Mouse (Mus musculus): Measurements from ENCODE around the gene Krt90. TPM values are rescaled to one million over a fixed set of nuclear protein-coding genes. Genes with fewer than 3 reads are reported as not detected.
"Not testable (repeated sequence)": the region's sequence is repeated elsewhere in the genome, so short reads cannot be mapped to it uniquely, and the experiment has no call there.

Gene Krt90
- polyA plus RNA-seq, 1 experiment from 2014 or later = not detected

DNA sequence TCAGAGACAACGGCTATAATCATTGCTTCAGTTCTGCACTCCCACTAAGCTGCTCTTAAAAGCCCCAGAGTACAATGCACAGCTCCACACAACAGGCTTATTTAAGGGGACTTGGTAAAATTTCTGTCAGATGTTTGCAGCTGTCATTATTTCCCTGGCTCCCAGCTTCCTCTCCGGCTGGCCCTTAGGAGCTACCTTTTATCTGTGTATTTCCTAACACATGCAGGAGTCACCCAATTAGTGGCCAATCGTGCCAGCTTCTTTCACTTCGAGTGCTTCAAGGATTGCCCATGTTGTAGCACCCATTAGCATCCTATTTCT, 24.2 kb downstream of the Krt90 start:
- 74% methylated on average over 4 of the region's 4 CpGs for WGBS (ENCODE audit: missing documents)
- H3K27ac ChIP-seq = no peak overlapping the region

DNA sequence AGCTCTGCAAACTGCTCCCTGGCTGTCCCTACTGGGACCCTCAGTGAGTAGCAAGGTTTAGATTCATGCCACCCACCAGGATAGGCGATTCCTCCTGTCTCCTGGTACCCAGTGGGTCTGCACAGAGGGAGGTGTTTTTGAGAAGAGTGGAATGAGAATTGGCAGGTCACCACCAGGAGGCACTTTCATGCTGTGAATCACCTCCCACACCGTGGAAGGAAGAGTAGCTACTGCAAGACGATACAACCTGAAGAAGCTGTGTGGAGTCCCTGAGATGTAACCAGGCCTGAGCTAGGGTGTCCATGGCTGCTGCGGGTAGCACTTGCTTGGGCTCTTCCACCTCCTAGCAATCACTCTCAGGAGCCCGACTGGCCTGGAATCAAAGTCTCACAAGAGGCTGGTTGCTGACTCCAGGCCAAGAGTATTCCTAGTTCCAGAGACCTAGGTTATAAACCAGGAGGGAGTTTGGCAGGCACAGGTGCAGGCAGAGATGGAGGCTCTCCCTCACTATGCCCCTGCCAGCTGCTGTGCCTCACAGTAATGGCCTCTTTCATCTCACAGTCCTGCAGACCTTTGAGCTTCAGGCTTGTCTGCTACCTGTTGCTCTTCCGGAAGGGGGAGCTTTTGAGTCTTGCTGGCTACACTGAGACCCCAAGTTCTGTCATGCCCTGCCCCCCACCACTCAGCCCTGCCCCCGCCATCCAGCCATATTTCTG, 24.7 kb downstream of the Krt90 start:
- H3K36me3 ChIP-seq (ENCODE audit: inconsistent target) = no peaks in the 10 kb centered on the region
- H3K4me3 ChIP-seq (ENCODE audit: inconsistent target) = no peak overlapping the region
- WGBS (ENCODE audit: missing documents) = 47% methylated on average over 7 of the region's 7 CpGs
- no peak overlapping the region for H3K27ac ChIP-seq
- no peaks in the 10 kb centered on the region for H3K79me2 ChIP-seq (ENCODE audit: inconsistent target)

More for the DNA sequence above, 24.2 kb downstream of the Krt90 start:
- Histone ChIP-seq H3K79me2 (ENCODE audit: inconsistent target) (no peaks in the 10 kb centered on the region), H3K4me3 (ENCODE audit: inconsistent target) (no peak overlapping the region), H3K36me3 (ENCODE audit: inconsistent target) (no peaks in the 10 kb centered on the region)

DNA sequence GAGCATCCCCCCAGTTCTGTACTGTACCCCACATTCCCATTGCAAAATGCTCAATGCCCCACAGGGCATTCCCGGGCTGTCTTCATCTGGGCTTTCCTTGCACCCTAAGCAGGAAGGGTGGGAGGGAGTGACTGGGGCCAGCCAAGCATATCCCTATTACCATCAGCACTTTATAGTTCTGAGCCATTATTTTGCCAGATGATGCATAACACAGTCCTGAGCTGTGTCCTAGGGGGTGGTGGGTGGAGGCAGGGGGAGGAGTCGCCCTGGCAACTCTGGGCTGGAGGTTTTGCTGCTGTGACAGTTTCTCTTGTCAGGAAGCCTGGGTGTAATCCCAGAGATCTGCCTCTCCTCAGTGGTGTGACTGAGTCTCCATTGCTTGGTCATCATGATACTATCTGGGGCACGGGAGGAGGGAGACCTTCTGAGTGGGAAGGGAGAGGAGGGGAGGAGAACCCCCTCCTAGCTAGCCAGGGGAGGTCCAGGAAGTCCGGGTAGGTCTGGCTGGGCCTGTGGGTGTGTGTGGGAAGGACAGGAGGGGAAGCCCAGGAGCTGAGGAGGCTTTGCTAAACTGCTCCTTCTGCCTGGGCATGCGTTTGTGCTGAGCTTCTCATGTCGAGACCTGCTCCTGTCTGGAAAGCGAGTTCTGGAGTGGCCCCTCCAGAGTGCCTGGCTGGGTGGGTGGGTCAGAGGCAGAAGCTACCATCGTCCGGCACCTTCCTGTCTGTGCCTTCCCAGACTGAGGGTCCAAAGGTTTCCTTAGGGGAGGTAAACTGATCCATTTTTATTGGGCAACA, 26.5 kb downstream of the Krt90 start:
- Histone ChIP-seq H3K4me3 (ENCODE audit: inconsistent target) (no peak overlapping the region), H3K36me3 (ENCODE audit: inconsistent target) (no peaks in the 10 kb centered on the region), H3K27ac (no peak overlapping the region), H3K79me2 (ENCODE audit: inconsistent target) (no peaks in the 10 kb centered on the region)
- WGBS (ENCODE audit: missing documents) = 48% methylated on average over 9 of the region's 9 CpGs

DNA sequence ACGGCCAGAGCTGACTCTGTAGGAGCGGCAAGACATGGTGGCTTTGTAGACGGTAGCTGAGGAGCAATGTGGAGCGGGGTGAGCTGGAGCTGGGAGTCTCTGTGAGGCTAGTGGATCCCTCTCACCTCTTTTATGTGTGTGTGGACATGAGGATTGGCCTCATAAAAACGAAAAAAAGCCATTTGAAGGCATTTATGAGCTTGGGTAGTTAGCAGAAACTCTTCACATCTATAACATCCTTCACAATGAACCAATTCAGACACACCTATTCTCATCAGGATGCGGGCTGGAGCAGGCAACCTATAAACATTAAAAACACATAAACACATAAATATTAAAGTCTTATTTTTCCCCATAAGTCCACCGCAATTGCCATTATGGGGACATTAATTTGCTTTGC, 30.0 kb downstream of the Krt90 start, which contains the start of gene Krt84:
TSS of gene Krt84 (minus strand) at position 101 of the 400 bp plus-strand sequence.
- no peaks in the 10 kb centered on the region for H3K79me2 ChIP-seq (ENCODE audit: inconsistent target)
- no peak within 1 kb of the TSS for H3K27ac ChIP-seq
- H3K4me3 ChIP-seq (ENCODE audit: inconsistent target) = no peak within 1 kb of the TSS
- 85% methylated on average over 7 of the region's 7 CpGs for WGBS (ENCODE audit: missing documents)
- H3K36me3 ChIP-seq (ENCODE audit: inconsistent target) = no peaks in the 10 kb centered on the region

DNA sequence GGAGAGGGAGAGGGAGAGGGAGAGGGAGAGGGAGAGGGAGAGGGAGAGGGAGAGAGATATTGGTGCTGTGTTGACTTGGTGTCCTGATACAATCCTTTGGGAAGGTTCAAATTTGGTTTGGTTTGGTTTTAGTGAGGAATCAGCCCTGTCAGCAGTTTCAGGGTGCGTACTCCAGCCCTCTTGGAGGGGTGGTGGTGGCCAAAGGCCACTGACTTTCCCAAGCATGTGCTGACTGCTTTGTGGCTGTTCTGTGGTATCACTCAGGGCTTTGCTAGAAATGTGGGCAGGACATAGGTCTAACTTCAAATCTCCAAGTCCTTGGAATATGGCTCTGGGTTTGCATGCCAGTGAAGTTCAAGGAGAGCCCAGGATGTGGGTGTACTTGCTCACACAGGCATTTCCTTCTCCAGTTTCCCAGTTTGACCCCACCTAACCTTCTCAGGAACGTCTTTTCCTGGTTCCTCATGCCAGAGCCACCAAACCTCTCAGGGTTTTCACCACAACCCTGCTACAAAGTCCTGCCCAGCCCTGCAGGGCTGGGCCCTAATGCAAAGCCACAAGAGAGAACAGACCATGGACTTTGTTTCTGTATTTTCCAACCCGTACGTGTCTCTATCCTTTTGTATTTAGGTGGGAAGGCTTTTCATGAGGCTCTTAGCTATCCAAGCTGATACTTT, 40.1 kb downstream of the Krt90 start:
- Histone ChIP-seq H3K4me3 (ENCODE audit: inconsistent target) (no peak overlapping the region), H3K27ac (no peak overlapping the region), H3K36me3 (ENCODE audit: inconsistent target) (no peaks in the 10 kb centered on the region), H3K79me2 (ENCODE audit: inconsistent target) (no peaks in the 10 kb centered on the region)
- WGBS (ENCODE audit: missing documents) = 68% methylated on average over 4 of the region's 4 CpGs

DNA sequence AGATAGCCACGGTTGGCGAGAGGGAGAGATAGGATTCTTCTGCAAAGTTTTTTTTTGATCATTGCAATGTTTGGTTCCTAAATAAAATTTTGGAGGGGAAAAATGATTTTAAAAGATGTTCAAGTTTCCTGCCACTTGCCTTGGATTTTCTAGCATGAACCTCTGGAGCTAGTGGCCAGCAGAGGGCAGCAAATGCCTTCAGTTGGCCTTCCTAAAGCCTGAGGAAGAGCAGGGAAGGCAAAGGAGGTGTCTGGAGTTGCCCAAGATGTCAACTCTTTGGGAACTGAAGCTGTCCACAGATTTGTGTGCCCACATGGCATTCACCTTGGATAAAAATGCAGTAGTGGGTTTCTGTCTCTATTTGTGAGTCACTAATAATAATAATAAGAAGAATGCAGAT, 43.0 kb downstream of the Krt90 start:
- H3K4me3 ChIP-seq (ENCODE audit: inconsistent target) = no peak overlapping the region
- no peaks in the 10 kb centered on the region for H3K79me2 ChIP-seq (ENCODE audit: inconsistent target)
- 25% methylated on average over 2 of the region's 2 CpGs for WGBS (ENCODE audit: missing documents)
- no peaks in the 10 kb centered on the region for H3K36me3 ChIP-seq (ENCODE audit: inconsistent target)
- no peak overlapping the region for H3K27ac ChIP-seq

DNA sequence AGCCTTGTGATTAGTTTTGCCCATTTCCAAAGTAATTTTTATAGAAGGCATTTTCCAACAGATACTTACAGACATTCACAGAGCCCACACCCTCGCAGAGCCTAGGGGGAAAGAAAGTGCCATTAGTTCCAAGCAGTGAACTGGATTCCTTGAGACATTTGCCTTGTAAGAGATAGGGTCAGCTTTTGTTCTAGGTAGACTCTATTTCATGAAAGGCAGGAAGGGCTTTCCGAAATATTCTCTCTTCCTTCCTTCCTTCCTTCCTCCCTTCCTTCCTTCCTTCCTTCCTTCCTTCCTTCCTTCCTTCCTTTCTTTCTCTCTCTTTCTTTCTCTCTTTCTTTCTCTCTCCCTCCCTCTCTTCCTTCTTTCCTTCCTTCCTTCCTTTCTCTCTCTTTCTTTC, 45.6 kb downstream of the Krt90 start, which contains the start of gene Gm49425:
TSS of gene Gm49425 (minus strand) at position 101 of the 400 bp plus-strand sequence.
- H3K27ac ChIP-seq = not testable (repeated sequence)

DNA sequence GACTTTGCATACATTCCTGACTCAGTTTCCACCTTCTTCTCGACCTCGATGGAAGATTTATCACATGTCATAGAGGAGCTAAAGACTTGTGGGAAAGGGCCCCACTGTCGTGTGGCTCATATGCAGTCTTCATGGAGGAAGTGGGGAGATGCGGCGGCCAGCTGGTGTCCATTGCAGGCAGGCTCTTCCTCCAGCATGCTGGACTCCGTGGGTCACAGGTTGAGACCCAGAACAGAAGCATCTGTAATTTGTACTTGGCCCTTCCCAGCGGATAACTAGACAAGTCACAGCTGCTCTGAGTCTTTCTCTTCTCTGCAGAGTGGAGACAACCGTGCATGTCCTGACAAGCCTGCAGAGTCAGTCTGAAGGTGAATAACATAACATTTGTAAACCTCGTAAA, 54.5 kb downstream of the Krt90 start:
- Histone ChIP-seq H3K4me3 (ENCODE audit: inconsistent target) (no peak overlapping the region), H3K79me2 (ENCODE audit: inconsistent target) (no peaks in the 10 kb centered on the region), H3K27ac (no peak overlapping the region), H3K36me3 (ENCODE audit: inconsistent target) (no peaks in the 10 kb centered on the region)
- WGBS (ENCODE audit: missing documents) = 78% methylated on average over 9 of the region's 9 CpGs

More for the DNA sequence above, 45.6 kb downstream of the Krt90 start, which contains the start of gene Gm49425:
- H3K4me3 ChIP-seq (ENCODE audit: inconsistent target); H3K36me3 ChIP-seq (ENCODE audit: inconsistent target); H3K79me2 ChIP-seq (ENCODE audit: inconsistent target): not testable (repeated sequence)
- WGBS (ENCODE audit: missing documents) = 80% methylated on average over 1 of the region's 2 CpGs

DNA sequence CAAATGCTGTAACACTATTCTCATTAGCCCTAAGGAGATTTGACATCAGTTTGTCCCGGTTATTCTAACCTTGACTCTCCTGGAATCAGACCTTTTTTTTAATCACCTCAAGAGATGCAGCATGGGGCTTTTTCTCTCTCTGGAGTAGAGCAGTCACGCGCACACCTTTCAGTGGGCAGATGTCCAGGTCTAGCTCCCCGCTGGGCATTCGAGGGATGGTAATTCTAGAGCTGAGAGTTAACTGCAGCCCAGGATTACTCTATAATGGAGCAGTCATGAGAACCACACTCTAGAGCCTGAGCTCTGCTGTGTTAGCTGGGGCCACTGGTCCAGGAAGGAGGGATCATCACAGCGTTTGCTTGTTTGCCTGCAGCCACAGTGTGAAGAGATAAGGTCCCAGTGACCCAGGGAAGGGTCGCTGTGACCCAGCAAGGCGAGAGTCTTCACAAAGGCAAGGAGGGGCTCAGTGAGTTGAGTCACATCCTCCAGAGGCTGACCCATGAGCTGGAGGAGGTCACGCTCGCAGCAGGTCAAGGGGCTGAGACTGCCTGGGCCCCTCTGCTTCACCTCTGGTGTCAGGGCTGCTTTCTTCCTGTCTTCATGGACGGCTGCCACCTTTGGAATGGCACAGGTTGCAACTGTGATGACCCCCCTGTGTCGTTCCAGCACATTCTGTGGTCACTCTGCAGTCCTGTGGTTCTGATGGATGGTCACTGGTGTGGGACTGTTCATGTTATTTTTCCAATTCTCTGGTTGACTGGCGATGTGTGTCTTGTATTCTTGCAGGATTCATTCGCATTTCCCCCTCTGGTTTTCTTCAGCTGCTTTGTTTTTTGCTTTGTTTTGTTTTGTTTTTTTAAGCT, 55.6 kb downstream of the Krt90 start:
- no peaks in the 10 kb centered on the region for H3K79me2 ChIP-seq (ENCODE audit: inconsistent target)
- WGBS (ENCODE audit: missing documents) = 65% methylated on average over 14 of the region's 14 CpGs
- no peaks in the 10 kb centered on the region for H3K36me3 ChIP-seq (ENCODE audit: inconsistent target)
- no peak overlapping the region for H3K27ac ChIP-seq
- no peak overlapping the region for H3K4me3 ChIP-seq (ENCODE audit: inconsistent target)

Other genes starting within 250 kb of the Krt90 start
- gene Krt80, start 192.8 kb downstream of the Krt90 start, polyA plus RNA-seq (2018) = 0.51 to 0.83 TPM (median 0.56 TPM) in 3 replicates
- not detected in 3 replicates for gene Krt7, start 151.9 kb downstream of the Krt90 start, polyA plus RNA-seq (2018)
- gene Krt87, start 124.1 kb downstream of the Krt90 start, polyA plus RNA-seq (2018) = not detected in 3 replicates
- gene Krt88, start 115.2 kb downstream of the Krt90 start, polyA plus RNA-seq (2018) = not detected in 3 replicates
- not detected in 3 replicates for gene Krt81, start 99.2 kb downstream of the Krt90 start, polyA plus RNA-seq (2018)
- not detected in 3 replicates for gene Krt86, start 89.5 kb downstream of the Krt90 start, polyA plus RNA-seq (2018)
- not detected in 3 replicates for gene Krt83, start 71.4 kb downstream of the Krt90 start, polyA plus RNA-seq (2018)
- gene Gm49425, start 45.7 kb downstream of the Krt90 start, polyA plus RNA-seq (2018) = not detected in 3 replicates
- not detected in 3 replicates for gene Krt84, start 30.1 kb downstream of the Krt90 start, polyA plus RNA-seq (2018)
- not detected in 3 replicates for gene Krt82, start 12.3 kb downstream of the Krt90 start, polyA plus RNA-seq (2018)
- gene Krt75, start 11.0 kb upstream of the Krt90 start, polyA plus RNA-seq (2018) = not detected in 3 replicates
- gene Gm5414, start 65.2 kb upstream of the Krt90 start, polyA plus RNA-seq (2018) = not detected in 3 replicates
- gene Gm5478, start 84.4 kb upstream of the Krt90 start, polyA plus RNA-seq (2018) = not detected in 3 replicates
- not detected in 3 replicates for gene Krt6b, start 117.3 kb upstream of the Krt90 start, polyA plus RNA-seq (2018)
- not detected in 3 replicates for gene Krt6a, start 131.4 kb upstream of the Krt90 start, polyA plus RNA-seq (2018)
- gene Krt5, start 149.9 kb upstream of the Krt90 start, polyA plus RNA-seq (2018) = not detected in 3 replicates
- not detected in 3 replicates for gene Krt71, start 180.2 kb upstream of the Krt90 start, polyA plus RNA-seq (2018)
- not detected in 3 replicates for gene Krt72, start 223.5 kb upstream of the Krt90 start, polyA plus RNA-seq (2018)
- not detected in 3 replicates for gene Krt73, start 239.4 kb upstream of the Krt90 start, polyA plus RNA-seq (2018)

Measured in macrophage (primary cell).